Mouse (Mus musculus) forebrain, embryonic 14.5 days (tissue): ENCODE results near the gene Hnrnpa3. TPM values are rescaled to one million over a fixed set of nuclear protein-coding genes. Genes with fewer than 3 reads are reported as not detected.

Experiments used
- ATAC-seq: fragments of 200-750 bp; cut with Nextera tagmentation; 2 replicates; pipeline ENCODE4 v1.8.0; 2017; ENCODE audit warnings: mild to moderate bottlenecking, moderate library complexity
- DNase-seq: peaks from one replicate; pipeline ENCODE4 v3.0.0-alpha.2; 2015; ENCODE audit warnings: low spot score
- H3K27ac ChIP-seq: fragments of 300-500 bp; sonication (generic); 2 replicates; pipeline ENCODE4 v1.5.1; 2014; ENCODE audit warnings: low read depth, mild to moderate bottlenecking, control low read depth, low read length, moderate library complexity
- H3K27me3 ChIP-seq: fragments of 300-500 bp; sonication (generic); replicated peaks from 2 replicates; pipeline ENCODE4 v1.6.1; 2014; ENCODE audit warnings: low read length, control low read depth, mixed read lengths; ENCODE audit not compliant: control insufficient read depth, insufficient read depth
- H3K36me3 ChIP-seq: fragments of 300-500 bp; sonication (generic); 2 replicates; pipeline ENCODE4 v1.6.1; 2014; ENCODE audit warnings: low read length, control low read depth; ENCODE audit not compliant: control insufficient read depth, insufficient read depth
- H3K4me1 ChIP-seq: fragments of 300-500 bp; sonication (generic); 2 replicates; pipeline ENCODE4 v1.6.1; 2014; ENCODE audit warnings: antibody characterized with exemption, low read length, control low read depth; ENCODE audit not compliant: control insufficient read depth, insufficient read depth
- H3K4me2 ChIP-seq: fragments of 300-500 bp; sonication (generic); 2 replicates; pipeline ENCODE4 v1.6.1; 2014; ENCODE audit warnings: mild to moderate bottlenecking, control low read depth, low read length
- H3K4me3 ChIP-seq: fragments of 300-500 bp; sonication (generic); 2 replicates; pipeline ENCODE4 v1.5.1; 2014; ENCODE audit warnings: low read depth, low read length, control low read depth
- H3K9ac ChIP-seq: fragments of 300-500 bp; sonication (generic); 2 replicates; pipeline ENCODE4 v1.6.1; 2014; ENCODE audit warnings: mild to moderate bottlenecking, low read length, control low read depth, moderate library complexity
- H3K9me3 ChIP-seq: fragments of 300-500 bp; sonication (generic); replicated peaks from 2 replicates; pipeline ENCODE4 v1.6.1; 2016; ENCODE audit warnings: low read length, control low read depth, mixed read lengths; ENCODE audit not compliant: control insufficient read depth
- whole genome bisulfite sequencing: fragments of 180-500 bp; shearing (Covaris S2); extraction: QIAGEN DNeasy Blood & Tissue Kit; methylation state at CpG from one replicate; pipeline ENCODE4 v1.1.7; 2014; 5-methylcytosine and 5-hydroxymethylcytosine counted together
- polyA plus RNA-seq: library from polyadenylated mRNA; unstranded; fragments of >200 nt; fragmentation: Nextera tagmentation; extraction: Ambion mirVana; gene quantifications from 2 replicates; pipeline ENCODE4 v1.2.1, GENCODE M21; 2014

The Hnrnpa3 gene
- polyA plus RNA-seq, 1 experiment from 2014 or later: 209 TPM

DNA sequence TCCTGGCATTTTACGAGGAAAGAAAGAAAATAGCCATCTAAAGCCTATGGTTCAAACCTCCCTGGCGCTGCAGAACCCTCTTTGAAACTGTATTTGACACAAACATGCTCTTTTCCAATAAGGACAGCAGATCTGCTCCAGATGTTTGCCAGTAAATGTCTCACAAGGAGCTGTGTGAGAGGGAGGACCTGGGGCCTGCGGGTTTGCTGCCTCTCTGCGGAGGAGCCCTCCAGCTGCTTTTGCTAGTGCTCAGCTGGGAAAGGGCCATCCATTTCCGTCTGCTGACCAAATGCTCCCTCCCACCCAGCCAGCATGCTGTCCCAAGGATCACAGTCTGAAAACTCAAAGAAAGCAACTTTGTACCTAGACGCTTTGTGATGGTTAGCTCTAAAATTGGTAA lies 40.3 kb upstream of the Hnrnpa3 start:
- no peak for DNase-seq
- no peaks in the 10 kb centered on the region for H3K9me3 ChIP-seq
- H3K4me1 ChIP-seq: no peaks in the 10 kb centered on the region
- no peak overlapping the region for H3K4me2 ChIP-seq
- H3K9ac ChIP-seq: no peak overlapping the region
- WGBS: 57% methylated on average over 6 of the region's 6 CpGs
- no peak for ATAC-seq
- no peaks in the 10 kb centered on the region for H3K27me3 ChIP-seq
- H3K27ac ChIP-seq: no peak overlapping the region
- H3K4me3 ChIP-seq: no peak overlapping the region
- H3K36me3 ChIP-seq: no peaks in the 10 kb centered on the region

DNA sequence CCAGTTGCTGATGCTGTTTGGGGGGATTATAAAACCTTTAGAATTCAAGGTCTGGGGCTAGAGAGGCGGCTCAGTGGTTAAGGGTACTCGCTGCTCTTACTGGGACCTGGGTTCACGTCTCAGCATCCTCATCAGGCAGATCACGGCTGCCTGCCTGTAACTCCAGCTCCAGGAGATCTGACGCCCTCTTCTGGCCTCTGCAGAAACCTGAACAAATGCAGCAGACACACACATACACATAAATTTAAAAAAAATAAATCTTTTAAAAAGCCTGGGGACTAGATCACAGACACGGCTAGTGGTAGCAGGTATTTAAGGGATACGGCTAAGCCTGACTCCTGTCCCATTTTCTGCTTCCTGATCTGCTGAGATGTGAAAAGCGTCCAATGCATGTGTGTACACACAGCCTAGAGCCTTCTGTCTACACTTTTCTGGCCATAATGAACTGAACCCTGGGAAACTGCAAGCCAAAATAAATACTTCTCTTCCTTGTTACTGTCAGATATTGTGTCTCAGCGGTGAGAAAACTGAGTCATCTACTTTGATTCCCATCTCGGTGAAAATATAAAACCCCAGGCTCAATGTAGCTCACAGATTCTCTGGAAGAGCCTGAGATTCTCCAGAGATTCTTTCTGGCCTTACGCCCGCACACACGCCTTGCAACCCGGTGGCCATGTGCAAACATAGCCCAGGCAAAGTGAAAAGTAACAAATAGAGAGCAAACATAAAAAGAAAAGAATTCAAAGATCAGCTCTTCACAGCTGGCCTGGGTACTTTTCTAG lies 37.0 kb upstream of the Hnrnpa3 start:
- Histone ChIP-seq H3K4me1 (no peaks in the 10 kb centered on the region), H3K36me3 (no peaks in the 10 kb centered on the region), H3K9me3 (no peaks in the 10 kb centered on the region), H3K27ac (no peak overlapping the region), H3K4me3 (no peak overlapping the region), H3K9ac (no peak overlapping the region), H3K4me2 (no peak overlapping the region), H3K27me3 (no peaks in the 10 kb centered on the region)
- DNase-seq (no peak), ATAC-seq (no peak)
- WGBS: 91% methylated on average over 14 of the region's 14 CpGs

DNA sequence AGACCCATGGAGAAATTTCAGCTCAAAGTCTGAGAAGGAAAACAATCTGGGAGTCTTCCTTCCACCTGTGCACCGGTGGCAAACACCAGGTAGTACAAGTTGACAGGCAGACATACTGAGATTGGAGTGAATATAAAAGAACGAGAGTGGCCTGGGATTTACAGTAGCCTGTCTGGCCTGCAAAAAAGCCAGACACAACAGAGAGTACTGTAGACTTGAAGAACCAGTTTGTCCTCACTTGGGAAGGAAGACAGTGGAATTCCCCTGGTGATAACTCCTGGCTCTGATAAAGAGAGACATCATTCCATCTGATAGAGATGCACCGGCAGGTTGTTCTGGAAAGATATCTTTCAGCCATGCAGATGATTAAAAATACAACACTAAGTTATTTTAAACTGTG lies 34.0 kb upstream of the Hnrnpa3 start:
- Histone ChIP-seq H3K27me3 (no peaks in the 10 kb centered on the region), H3K9ac (no peak overlapping the region), H3K4me1 (no peaks in the 10 kb centered on the region), H3K36me3 (no peaks in the 10 kb centered on the region), H3K9me3 (no peaks in the 10 kb centered on the region), H3K4me3 (no peak overlapping the region), H3K27ac (no peak overlapping the region), H3K4me2 (no peak overlapping the region)
- no peak for ATAC-seq
- 94% methylated on average over 3 of the region's 3 CpGs for WGBS
- no peak for DNase-seq

DNA sequence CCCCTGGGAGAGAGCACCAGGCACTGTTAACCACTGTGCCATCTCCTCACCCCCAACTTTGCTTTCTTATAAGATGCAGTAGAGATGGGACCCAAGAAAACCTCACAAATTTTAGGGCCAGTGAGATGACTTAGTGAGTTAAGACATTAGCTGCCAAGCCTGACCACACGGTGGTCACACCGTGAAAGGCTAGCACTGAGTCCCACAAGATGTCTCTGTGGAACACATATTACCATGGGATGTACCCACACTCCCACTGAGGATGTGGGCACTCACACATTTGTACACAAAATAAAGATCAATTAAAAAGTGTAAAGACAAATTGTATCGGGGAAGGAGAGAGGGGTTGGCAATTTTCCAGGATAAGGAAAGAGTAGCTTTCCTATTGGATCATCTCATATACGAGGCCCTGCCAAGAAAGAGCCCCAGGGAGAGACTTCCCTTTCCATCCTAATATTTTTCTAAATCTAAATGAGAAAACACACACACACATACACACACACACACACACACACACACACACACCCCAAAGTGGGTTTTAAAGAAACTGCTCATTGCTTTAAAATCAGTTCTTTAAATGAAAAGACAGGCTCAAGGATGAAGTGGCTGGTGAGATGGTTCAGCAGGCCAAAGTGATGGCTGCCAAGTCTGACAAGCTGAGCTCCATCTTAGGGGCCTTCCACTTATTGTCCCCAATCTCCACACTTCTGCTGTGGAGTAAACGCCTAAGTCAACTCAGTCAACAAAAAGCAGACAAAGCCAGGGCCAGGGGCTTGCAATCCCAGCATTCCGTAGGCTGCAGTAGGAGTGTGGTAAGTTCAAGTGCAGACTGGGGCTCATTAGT lies 32.2 kb upstream of the Hnrnpa3 start:
- 70% methylated on average over 6 of the region's 6 CpGs for WGBS
- H3K4me2 ChIP-seq: no peak overlapping the region
- H3K9me3 ChIP-seq: no peaks in the 10 kb centered on the region
- H3K36me3 ChIP-seq: no peaks in the 10 kb centered on the region
- DNase-seq (no peak), ATAC-seq (no peak)
- no peaks in the 10 kb centered on the region for H3K27me3 ChIP-seq
- no peak overlapping the region for H3K27ac ChIP-seq
- H3K4me3 ChIP-seq: no peak overlapping the region
- H3K9ac ChIP-seq: no peak overlapping the region
- no peaks in the 10 kb centered on the region for H3K4me1 ChIP-seq

DNA sequence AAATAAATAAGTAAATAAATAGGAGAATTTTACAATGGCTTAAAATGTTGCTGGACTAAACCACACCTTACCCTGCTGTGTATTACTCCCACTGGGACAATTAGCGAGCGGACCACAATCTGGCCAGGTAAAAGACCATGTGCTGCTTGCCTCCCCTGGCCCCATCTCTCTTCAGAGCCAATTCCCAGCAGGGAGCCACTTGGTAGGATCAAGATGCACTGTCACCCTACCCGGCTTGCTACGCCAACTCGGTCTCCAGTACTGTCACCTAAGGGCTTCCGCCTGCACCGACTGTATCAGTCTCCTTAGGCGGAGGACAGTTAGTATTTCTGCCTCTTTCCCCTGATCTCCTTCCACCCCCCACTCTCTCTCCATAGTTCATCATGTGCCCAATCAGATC lies 30.6 kb upstream of the Hnrnpa3 start:
- Histone ChIP-seq H3K4me2 (no peak overlapping the region), H3K27ac (no peak overlapping the region), H3K27me3 (no peaks in the 10 kb centered on the region), H3K4me3 (no peak overlapping the region), H3K9ac (no peak overlapping the region), H3K36me3 (no peaks in the 10 kb centered on the region), H3K4me1 (no peaks in the 10 kb centered on the region), H3K9me3 (no peaks in the 10 kb centered on the region)
- no peak for DNase-seq
- WGBS: 93% methylated on average over 8 of the region's 8 CpGs
- no peak for ATAC-seq

DNA sequence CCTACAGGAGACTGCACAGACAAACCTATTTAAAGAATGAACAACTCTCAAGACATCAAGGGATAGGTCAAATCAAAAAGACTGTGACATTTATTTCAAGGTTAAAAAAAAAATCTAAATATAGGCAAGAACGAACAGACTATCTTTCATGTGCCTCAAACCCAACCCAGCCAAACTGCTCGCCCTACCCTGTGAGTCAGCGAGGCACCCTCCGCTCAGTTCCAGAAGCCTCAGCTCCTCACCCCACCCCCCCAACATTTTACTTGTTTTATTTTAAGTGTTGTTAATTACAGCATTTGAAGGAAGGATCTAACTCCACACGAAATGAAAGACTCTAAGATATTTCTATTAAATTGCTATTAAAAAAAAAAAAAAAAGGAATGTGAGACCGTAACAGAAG lies 27.6 kb upstream of the Hnrnpa3 start:
- ATAC-seq (no peak), DNase-seq (no peak)
- no peaks in the 10 kb centered on the region for H3K36me3 ChIP-seq
- no peaks in the 10 kb centered on the region for H3K4me1 ChIP-seq
- no peaks in the 10 kb centered on the region for H3K9me3 ChIP-seq
- no peak overlapping the region for H3K9ac ChIP-seq
- H3K27ac ChIP-seq: no peak overlapping the region
- H3K4me3 ChIP-seq: no peak overlapping the region
- no peak overlapping the region for H3K4me2 ChIP-seq
- H3K27me3 ChIP-seq: no peaks in the 10 kb centered on the region
- 92% methylated on average over 6 of the region's 6 CpGs for WGBS

DNA sequence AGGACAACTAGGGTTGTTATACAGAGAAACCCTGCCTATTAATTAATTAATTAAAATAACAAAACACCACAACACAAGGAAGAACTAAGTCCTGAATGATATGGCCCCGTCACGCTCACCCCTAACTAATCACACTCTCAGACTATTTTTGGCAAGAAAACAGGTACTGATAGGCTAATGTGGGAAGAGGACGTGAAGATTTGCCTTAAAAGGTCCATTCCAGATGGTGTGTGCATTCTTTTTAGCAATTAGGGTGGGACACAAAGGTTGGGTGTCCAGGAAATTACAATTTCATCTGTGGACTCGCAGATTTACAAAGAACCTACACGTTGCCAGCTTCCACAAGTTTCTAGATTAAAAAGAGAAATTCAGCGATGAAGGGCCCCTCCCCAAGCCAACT lies 27.0 kb upstream of the Hnrnpa3 start:
- no peak for ATAC-seq
- H3K4me3 ChIP-seq: no peak overlapping the region
- no peak overlapping the region for H3K9ac ChIP-seq

DNA sequence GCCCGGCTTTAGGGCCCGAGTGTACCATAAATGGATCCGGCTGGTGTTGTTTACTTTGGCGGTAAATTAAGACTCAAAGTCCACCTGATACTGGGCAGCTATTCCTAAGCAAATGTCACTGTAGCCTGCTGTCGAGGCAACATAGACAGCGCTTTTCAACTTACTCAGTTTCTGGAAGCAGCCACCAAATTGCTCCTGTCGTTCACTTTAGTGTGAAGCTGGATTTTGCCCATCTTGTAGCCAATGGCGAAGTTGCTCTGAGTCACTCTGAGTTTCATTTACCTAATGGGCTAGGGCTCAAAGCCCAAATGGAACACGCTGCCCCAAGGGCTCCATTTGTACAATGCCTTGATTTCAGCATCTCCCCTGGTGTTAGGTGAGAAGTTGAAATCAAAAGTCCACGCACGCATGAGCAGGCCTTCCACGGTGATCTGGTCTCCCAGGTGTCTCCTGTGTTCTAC lies 26.3 kb upstream of the Hnrnpa3 start:
- no peaks in the 10 kb centered on the region for H3K36me3 ChIP-seq
- no peaks in the 10 kb centered on the region for H3K9me3 ChIP-seq
- H3K4me3 ChIP-seq: no peak overlapping the region
- H3K9ac ChIP-seq: no peak overlapping the region
- H3K27ac ChIP-seq: no peak overlapping the region
- H3K4me1 ChIP-seq: no peaks in the 10 kb centered on the region
- H3K27me3 ChIP-seq: no peaks in the 10 kb centered on the region
- no peak overlapping the region for H3K4me2 ChIP-seq
- ATAC-seq: no peak
- WGBS: 94% methylated on average over 12 of the region's 12 CpGs
- DNase-seq: no peak

More for the DNA sequence above, 27.0 kb upstream of the Hnrnpa3 start:
- H3K36me3 ChIP-seq: no peaks in the 10 kb centered on the region
- no peak overlapping the region for H3K4me2 ChIP-seq
- 73% methylated on average over 6 of the region's 6 CpGs for WGBS
- no peaks in the 10 kb centered on the region for H3K4me1 ChIP-seq
- H3K9me3 ChIP-seq: no peaks in the 10 kb centered on the region
- H3K27ac ChIP-seq: no peak overlapping the region
- H3K27me3 ChIP-seq: no peaks in the 10 kb centered on the region
- no peak for DNase-seq

DNA sequence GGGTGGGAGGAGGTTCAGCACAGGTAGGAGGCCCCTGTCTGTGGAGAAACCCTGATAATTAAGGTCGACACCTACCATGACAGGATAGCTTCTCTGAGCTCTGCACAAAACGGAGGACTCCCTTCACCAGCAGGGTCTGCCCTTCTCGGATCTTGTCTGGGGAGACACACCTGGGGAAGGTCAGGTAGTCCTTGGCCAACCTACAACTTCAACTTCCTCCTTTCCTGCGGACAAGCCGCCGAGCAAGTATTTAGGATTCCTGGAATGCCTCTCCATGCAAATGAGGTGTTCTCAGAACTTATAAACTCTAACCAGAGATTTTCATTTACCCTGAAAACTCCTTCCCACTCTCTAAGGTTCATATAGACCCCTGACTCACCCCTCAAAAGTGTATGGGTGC lies 25.7 kb upstream of the Hnrnpa3 start:
- no peaks in the 10 kb centered on the region for H3K27me3 ChIP-seq
- no peak overlapping the region for H3K27ac ChIP-seq
- no peak for DNase-seq
- H3K36me3 ChIP-seq: no peaks in the 10 kb centered on the region
- no peaks in the 10 kb centered on the region for H3K4me1 ChIP-seq
- WGBS: 85% methylated on average over 6 of the region's 6 CpGs
- ATAC-seq: no peak
- H3K4me3 ChIP-seq: no peak overlapping the region
- H3K4me2 ChIP-seq: no peak overlapping the region
- H3K9me3 ChIP-seq: no peaks in the 10 kb centered on the region
- no peak overlapping the region for H3K9ac ChIP-seq
